In genomic region chr19:21737881-21738590, GRCm38 (mm10) we compare ENCODE assay signal across 8 mouse cellular contexts. TPM values are rescaled to one million over a fixed set of nuclear protein-coding genes. Genes with fewer than 3 reads are reported as not detected.
A peak's percentile ranks its signal among the peaks of the same experiment; 100 is the strongest.
DNase-seq lines count a peak whose midpoint lies in the region; ATAC-seq and TF ChIP-seq lines count a peak whose summit lies in the region.

No protein-coding gene starts in this region.

- H3K4me3 ChIP-seq in limb, embryonic 12.5 days (replicated peaks): no peak overlapping the region
- no peak overlapping the region for H3K4me3 ChIP-seq in limb, embryonic 10.5 days
- H3K4me3 ChIP-seq in embryonic fibroblast, embryonic 13.5 days (ENCODE audit: insufficient read depth, low read length): no peak overlapping the region
- H3K4me3 ChIP-seq in midbrain, embryonic 16.5 days (ENCODE audit: low read depth, low read length): no peak overlapping the region

- peak overlapping the region; percentile 54 for H3K27ac ChIP-seq in limb, embryonic 12.5 days
- no peak overlapping the region for H3K27ac ChIP-seq in limb, embryonic 10.5 days
- H3K27ac ChIP-seq in embryonic fibroblast, embryonic 13.5 days (ENCODE audit: insufficient read depth, low read length): peak overlapping the region; percentile 92
- no peak overlapping the region for H3K27ac ChIP-seq in midbrain, embryonic 16.5 days (ENCODE audit: low read length)

- no peak for TF ChIP-seq CTCF in embryonic fibroblast, embryonic 13.5 days (IDR thresholded peaks at IDR 0.05; ENCODE audit: borderline replicate concordance, insufficient read depth, low read length)

- peak; percentile 23; the same call in 1 of the 2 replicates for TF ChIP-seq POLR2A in embryonic fibroblast, embryonic 13.5 days (IDR thresholded peaks at IDR 0.05; ENCODE audit: low read depth, low read length)

- H3K4me2 ChIP-seq in limb, embryonic 12.5 days: no peak overlapping the region
- no peak overlapping the region for H3K4me2 ChIP-seq in midbrain, embryonic 16.5 days (ENCODE audit: low read length)

- no peak overlapping the region for H3K9ac ChIP-seq in limb, embryonic 12.5 days (replicated peaks)
- no peak overlapping the region for H3K9ac ChIP-seq in midbrain, embryonic 16.5 days (ENCODE audit: low read depth, low read length)

- no peaks in the 10 kb centered on the region for H3K27me3 ChIP-seq in limb, embryonic 12.5 days
- no peaks in the 10 kb centered on the region for H3K27me3 ChIP-seq in limb, embryonic 10.5 days (ENCODE audit: low read depth, poor library complexity, severe bottlenecking)
- H3K27me3 ChIP-seq in midbrain, embryonic 16.5 days (ENCODE audit: control insufficient read depth, insufficient read depth, low read depth, low read length): no peaks in the 10 kb centered on the region

- peak; percentile 66; the same call in 1 of the 2 replicates for ATAC-seq in limb, embryonic 12.5 days (ENCODE audit: insufficient number of reproducible peaks, insufficient read depth, low FRiP score, low TSS enrichment, low read depth)
- ATAC-seq in midbrain, embryonic 16.5 days: peak; percentile 66; the same call in 1 of the 2 replicates

- H3K9me3 ChIP-seq in limb, embryonic 12.5 days: no peaks in the 10 kb centered on the region
- H3K9me3 ChIP-seq in limb, embryonic 10.5 days (replicated peaks): no peaks in the 10 kb centered on the region
- H3K9me3 ChIP-seq in midbrain, embryonic 16.5 days (replicated peaks; ENCODE audit: control insufficient read depth, low read length, poor library complexity, severe bottlenecking): no peaks in the 10 kb centered on the region

- intact Hi-C loops in heart, postnatal 14 days (cut with DNase I): no loop called here
- intact Hi-C loops in left cerebral cortex, postnatal 10 days (cut with DNase I): loop anchor here (10.0 kb wide), 1 partner anchor 567 kb away; no protein-coding TSS in a partner anchor

- peaks cover 13% of the 10 kb centered on the region for H3K4me1 ChIP-seq in limb, embryonic 12.5 days (replicated peaks)
- H3K4me1 ChIP-seq in limb, embryonic 10.5 days: 0 out of 2 replicates have a peak, but pooled peaks cover 3% of the 10 kb centered on the region
- peaks cover 5% of the 10 kb centered on the region; the same call in 1 of the 2 replicates for H3K4me1 ChIP-seq in embryonic fibroblast, embryonic 13.5 days (ENCODE audit: control insufficient read depth, insufficient read depth, low read length)
- H3K4me1 ChIP-seq in midbrain, embryonic 16.5 days (ENCODE audit: control insufficient read depth, insufficient read depth, low read length): peaks cover 3% of the 10 kb centered on the region; the same call in 1 of the 2 replicates

- DNase-seq in limb, embryonic 10.5 days (ENCODE audit: low spot score): no peak
- peak; percentile 64 for DNase-seq in adrenal gland, postnatal 14 days
- peak; percentile 62 to 71 for DNase-seq in heart, postnatal 14 days
- DNase-seq in left cerebral cortex, postnatal 10 days (ENCODE audit: extremely low spot score in 1 of 2, low spot score in 2 of 2): peak; percentile 41 to 66
- no peak for DNase-seq in thymus, adult 18-20 months

- WGBS in limb, embryonic 12.5 days: 64% methylated on average over 17 of the region's 17 CpGs
- 78% methylated on average over 17 of the region's 17 CpGs for WGBS in limb, embryonic 10.5 days
- 43% methylated on average over 17 of the region's 17 CpGs for WGBS in midbrain, embryonic 16.5 days

- H3K36me3 ChIP-seq in limb, embryonic 12.5 days: no peaks in the 10 kb centered on the region
- H3K36me3 ChIP-seq in limb, embryonic 10.5 days: no peaks in the 10 kb centered on the region
- H3K36me3 ChIP-seq in midbrain, embryonic 16.5 days (ENCODE audit: control insufficient read depth, insufficient read depth, low read length): no peaks in the 10 kb centered on the region

RNA-seq across cellular contexts. Expression of gene Cemip2, which starts 40.1 kb away (rescaled TPM):
- polyA plus RNA-seq in limb, embryonic 12.5 days (2016; fragmentation: Nextera tagmentation; extraction: Ambion mirVana): 49.8 and 50.3 TPM in 2 replicates
- 39.3 and 51.7 TPM in 2 replicates for polyA plus RNA-seq in limb, embryonic 10.5 days (2016; fragmentation: Nextera tagmentation; extraction: Ambion mirVana)
- total RNA-seq in adrenal gland, postnatal 14 days (2021): 25.3 and 26.3 TPM in 2 replicates
- 24.0 and 25.5 TPM in 2 replicates for polyA plus RNA-seq in embryonic fibroblast, embryonic 13.5 days (2011; ENCODE audit: insufficient read length, low read depth, missing spikeins)
- 10 to 100 TPM; 20.7 to 22.2 TPM for total RNA-seq in heart, postnatal 14 days (2021)
- 10 to 100 TPM; 17.2 TPM for total RNA-seq in left cerebral cortex, postnatal 10 days (2021)
- 28.8 and 38.8 TPM in 2 replicates for polyA plus RNA-seq in midbrain, embryonic 16.5 days (2015; fragmentation: Nextera tagmentation; extraction: Ambion mirVana)

Comparison
In these comparisons a context has a peak if more than half of its experiments do, and no peak if none do; other contexts are left out.
1. H3K27ac ChIP-seq: peak in limb, embryonic 12.5 days (single experiment) and embryonic fibroblast, embryonic 13.5 days (single experiment); none in limb, embryonic 10.5 days (single experiment) and midbrain, embryonic 16.5 days (single experiment).
2. DNase-seq: peak in adrenal gland, postnatal 14 days (single experiment), heart, postnatal 14 days (2 of 2) and left cerebral cortex, postnatal 10 days (2 of 2); none in limb, embryonic 10.5 days (single experiment) and thymus, adult 18-20 months (0 of 2).